Mouse (Mus musculus): ENCODE measurements at regions not wholly inside any gene's neighbourhood (a gene's known extent, or its start where the extent isn't known, plus 50 kb on each side); places are given as distances from the start of the nearest gene placed in this dataset.

DNA sequence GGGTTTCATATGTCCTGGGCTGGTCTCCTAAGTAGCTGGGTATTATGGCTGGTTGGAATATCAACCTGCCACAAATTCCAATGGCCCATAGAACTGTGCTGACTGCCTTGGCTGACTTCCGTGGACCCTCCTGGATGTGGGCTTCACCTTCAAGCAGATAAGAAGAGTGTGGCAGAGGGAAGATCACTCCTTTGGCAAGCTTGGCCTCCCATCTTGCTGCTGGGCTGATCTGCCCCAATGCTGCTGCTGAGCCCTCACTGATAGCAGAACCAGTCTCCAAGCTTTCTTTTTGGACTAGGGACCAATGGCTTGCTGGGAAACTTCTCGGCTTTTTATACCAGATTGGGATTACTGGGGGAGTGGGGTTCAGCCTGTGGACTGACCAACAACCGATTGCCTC lies 65.6 kb upstream of the Hdhd5 start:
- Histone ChIP-seq H3K27me3 (ENCODE audit: control insufficient read depth, insufficient read depth, low read length) (no peaks in the 10 kb centered on the region), H3K27ac (ENCODE audit: low read depth, low read length) (no peak overlapping the region), H3K4me1 (ENCODE audit: control insufficient read depth, insufficient read depth, low read length) (peaks cover 5% of the 10 kb centered on the region), H3K9ac (ENCODE audit: low read length) (no peak overlapping the region), H3K4me2 (ENCODE audit: low read depth) (no peak overlapping the region), H3K4me3 (ENCODE audit: low read depth, low read length) (no peak overlapping the region), H3K36me3 (ENCODE audit: control insufficient read depth, insufficient read depth, low read length) (no peaks in the 10 kb centered on the region), H3K9me3 (ENCODE audit: control insufficient read depth, low read length) (no peaks in the 10 kb centered on the region)
- ATAC-seq (ENCODE audit: insufficient read depth, low FRiP score, low TSS enrichment) (no peak), DNase-seq (ENCODE audit: low spot score) (no peak)
- WGBS = 83% methylated on average over 3 of the region's 3 CpGs

DNA sequence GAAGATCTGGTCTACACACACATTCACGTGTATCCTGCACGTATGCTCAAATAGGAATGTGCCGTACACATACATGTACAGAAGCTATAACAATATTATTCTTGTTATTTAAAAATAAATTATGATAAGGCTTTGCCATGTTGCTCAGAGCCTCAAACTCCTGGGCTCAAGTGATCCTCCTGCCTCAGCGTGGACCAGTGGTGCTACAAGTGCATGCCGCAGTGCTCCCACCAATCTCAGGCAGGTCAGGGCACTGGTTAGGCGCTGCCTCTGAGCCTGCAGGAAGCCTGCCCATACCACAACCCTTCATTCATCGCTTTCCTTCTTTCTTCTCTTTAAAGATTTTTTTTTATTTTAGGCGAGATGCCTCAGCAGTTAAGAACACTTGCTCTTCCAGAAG lies 63.3 kb upstream of the Hdhd5 start:
- no peak overlapping the region for H3K9ac ChIP-seq (ENCODE audit: low read length)
- H3K4me1 ChIP-seq (ENCODE audit: control insufficient read depth, insufficient read depth, low read length) = peaks cover 5% of the 10 kb centered on the region
- H3K27me3 ChIP-seq (ENCODE audit: control insufficient read depth, insufficient read depth, low read length) = no peaks in the 10 kb centered on the region
- H3K36me3 ChIP-seq (ENCODE audit: control insufficient read depth, insufficient read depth, low read length) = no peaks in the 10 kb centered on the region
- H3K4me3 ChIP-seq (ENCODE audit: low read depth, low read length) = no peak overlapping the region
- DNase-seq (ENCODE audit: low spot score) (no peak), ATAC-seq (ENCODE audit: insufficient read depth, low FRiP score, low TSS enrichment) (no peak)
- no peak overlapping the region for H3K4me2 ChIP-seq (ENCODE audit: low read depth)
- H3K9me3 ChIP-seq (ENCODE audit: control insufficient read depth, low read length) = no peaks in the 10 kb centered on the region
- WGBS = 90% methylated on average over 8 of the region's 8 CpGs
- no peak overlapping the region for H3K27ac ChIP-seq (ENCODE audit: low read depth, low read length)

DNA sequence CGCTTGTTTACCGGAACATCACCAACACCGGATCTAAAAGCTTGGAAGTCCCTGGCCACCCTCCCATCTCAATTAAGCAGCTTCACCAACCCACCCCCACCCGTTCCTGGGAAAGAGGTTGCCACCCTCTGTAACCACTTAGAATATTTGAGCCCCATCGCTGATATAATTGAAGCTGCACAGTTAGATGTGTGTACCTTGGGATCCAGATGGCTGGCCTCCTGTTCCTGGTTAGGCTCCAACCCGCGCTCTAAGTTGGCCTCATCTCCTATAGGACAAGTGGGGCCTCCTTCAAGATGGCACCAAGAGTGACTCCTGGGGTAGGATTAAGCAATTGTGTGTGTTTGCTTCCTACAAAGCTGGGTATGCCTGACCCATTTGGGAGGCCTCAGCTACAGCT lies 61.6 kb upstream of the Hdhd5 start:
- DNase-seq (ENCODE audit: low spot score) = no peak
- 21% methylated on average over 7 of the region's 7 CpGs for whole genome bisulfite sequencing
- peaks cover 5% of the 10 kb centered on the region for H3K4me1 ChIP-seq (ENCODE audit: control insufficient read depth, insufficient read depth, low read length)
- H3K4me2 ChIP-seq (ENCODE audit: low read depth) = no peak overlapping the region
- no peaks in the 10 kb centered on the region for H3K9me3 ChIP-seq (ENCODE audit: control insufficient read depth, low read length)
- H3K27me3 ChIP-seq (ENCODE audit: control insufficient read depth, insufficient read depth, low read length) = no peaks in the 10 kb centered on the region
- no peak for ATAC-seq (ENCODE audit: insufficient read depth, low FRiP score, low TSS enrichment)
- no peak overlapping the region for H3K9ac ChIP-seq (ENCODE audit: low read length)
- H3K4me3 ChIP-seq (ENCODE audit: low read depth, low read length) = no peak overlapping the region
- no peak overlapping the region for H3K27ac ChIP-seq (ENCODE audit: low read depth, low read length)
- no peaks in the 10 kb centered on the region for H3K36me3 ChIP-seq (ENCODE audit: control insufficient read depth, insufficient read depth, low read length)

DNA sequence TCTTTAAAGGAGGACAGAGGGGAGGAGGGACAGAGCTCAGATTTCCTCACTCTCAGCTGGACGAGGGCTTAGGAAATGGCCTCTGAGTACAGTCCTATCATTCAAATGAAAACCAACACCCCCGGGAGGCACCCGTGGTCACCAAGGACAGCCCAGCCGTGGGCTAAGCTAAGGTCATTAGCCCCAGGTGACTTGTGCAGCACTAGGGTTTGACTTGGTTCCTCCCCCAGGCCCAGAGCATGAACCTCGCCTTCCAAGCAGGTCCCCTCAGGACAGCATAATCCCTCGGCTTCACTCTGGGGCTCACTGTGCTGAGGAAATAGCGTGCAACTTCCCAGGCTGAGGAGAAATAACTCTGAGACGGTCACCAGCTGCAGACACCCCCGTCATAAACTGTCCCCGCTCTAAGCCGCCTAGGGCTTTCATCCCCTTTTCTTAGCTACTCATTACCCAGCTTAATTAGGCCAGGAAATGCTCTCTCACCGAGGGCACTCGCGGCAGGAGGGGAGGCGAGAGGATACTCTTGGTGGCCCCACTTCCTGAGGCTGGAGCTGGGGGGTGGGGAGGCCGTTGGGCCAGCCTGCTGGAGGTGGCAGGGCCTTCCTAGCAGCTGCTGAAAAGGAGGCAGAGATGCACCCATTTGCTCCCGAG lies 61.0 kb upstream of the Hdhd5 start:
- Histone ChIP-seq H3K4me2 (ENCODE audit: low read depth) (peak overlapping the region; percentile 8; the same call in 1 of the 2 replicates), H3K9ac (ENCODE audit: low read length) (no peak overlapping the region), H3K9me3 (ENCODE audit: control insufficient read depth, low read length) (no peaks in the 10 kb centered on the region), H3K36me3 (ENCODE audit: control insufficient read depth, insufficient read depth, low read length) (no peaks in the 10 kb centered on the region), H3K4me3 (ENCODE audit: low read depth, low read length) (no peak overlapping the region), H3K27ac (ENCODE audit: low read depth, low read length) (no peak overlapping the region), H3K4me1 (ENCODE audit: control insufficient read depth, insufficient read depth, low read length) (peaks cover 5% of the 10 kb centered on the region), H3K27me3 (ENCODE audit: control insufficient read depth, insufficient read depth, low read length) (no peaks in the 10 kb centered on the region)
- DNase-seq (ENCODE audit: low spot score) (peak; percentile 29), ATAC-seq (ENCODE audit: insufficient read depth, low FRiP score, low TSS enrichment) (no peak)
- WGBS = 5% methylated on average over 17 of the region's 17 CpGs

DNA sequence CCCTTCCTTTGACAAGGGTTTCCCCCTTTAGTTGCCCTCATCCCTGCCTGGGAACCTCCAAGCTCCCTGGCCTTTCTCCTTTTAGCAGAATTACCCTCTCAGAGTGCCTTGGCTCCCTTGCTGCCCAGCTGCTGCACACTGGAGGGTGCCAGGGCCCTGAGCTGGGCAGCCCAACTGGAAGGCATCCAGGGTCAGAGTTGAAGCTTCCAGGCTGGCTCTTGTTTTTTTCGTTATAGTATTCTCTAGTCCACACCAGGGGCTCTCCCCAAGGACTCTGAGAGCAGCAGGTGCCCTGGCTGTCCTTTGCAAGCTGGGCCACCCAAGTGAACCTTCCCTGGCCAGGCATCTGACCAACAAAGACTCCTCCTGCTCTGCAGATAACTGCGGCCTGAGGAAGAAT lies 59.1 kb upstream of the Hdhd5 start:
- H3K27me3 ChIP-seq (ENCODE audit: control insufficient read depth, insufficient read depth, low read length) = no peaks in the 10 kb centered on the region
- no peaks in the 10 kb centered on the region for H3K9me3 ChIP-seq (ENCODE audit: control insufficient read depth, low read length)
- ATAC-seq (ENCODE audit: insufficient read depth, low FRiP score, low TSS enrichment) = no peak
- no peaks in the 10 kb centered on the region for H3K36me3 ChIP-seq (ENCODE audit: control insufficient read depth, insufficient read depth, low read length)
- H3K27ac ChIP-seq (ENCODE audit: low read depth, low read length) = no peak overlapping the region
- H3K4me2 ChIP-seq (ENCODE audit: low read depth) = no peak overlapping the region
- H3K9ac ChIP-seq (ENCODE audit: low read length) = no peak overlapping the region
- no peak overlapping the region for H3K4me3 ChIP-seq (ENCODE audit: low read depth, low read length)
- 61% methylated on average over 2 of the region's 2 CpGs for WGBS
- H3K4me1 ChIP-seq (ENCODE audit: control insufficient read depth, insufficient read depth, low read length) = peaks cover 8% of the 10 kb centered on the region
- DNase-seq (ENCODE audit: low spot score) = no peak

DNA sequence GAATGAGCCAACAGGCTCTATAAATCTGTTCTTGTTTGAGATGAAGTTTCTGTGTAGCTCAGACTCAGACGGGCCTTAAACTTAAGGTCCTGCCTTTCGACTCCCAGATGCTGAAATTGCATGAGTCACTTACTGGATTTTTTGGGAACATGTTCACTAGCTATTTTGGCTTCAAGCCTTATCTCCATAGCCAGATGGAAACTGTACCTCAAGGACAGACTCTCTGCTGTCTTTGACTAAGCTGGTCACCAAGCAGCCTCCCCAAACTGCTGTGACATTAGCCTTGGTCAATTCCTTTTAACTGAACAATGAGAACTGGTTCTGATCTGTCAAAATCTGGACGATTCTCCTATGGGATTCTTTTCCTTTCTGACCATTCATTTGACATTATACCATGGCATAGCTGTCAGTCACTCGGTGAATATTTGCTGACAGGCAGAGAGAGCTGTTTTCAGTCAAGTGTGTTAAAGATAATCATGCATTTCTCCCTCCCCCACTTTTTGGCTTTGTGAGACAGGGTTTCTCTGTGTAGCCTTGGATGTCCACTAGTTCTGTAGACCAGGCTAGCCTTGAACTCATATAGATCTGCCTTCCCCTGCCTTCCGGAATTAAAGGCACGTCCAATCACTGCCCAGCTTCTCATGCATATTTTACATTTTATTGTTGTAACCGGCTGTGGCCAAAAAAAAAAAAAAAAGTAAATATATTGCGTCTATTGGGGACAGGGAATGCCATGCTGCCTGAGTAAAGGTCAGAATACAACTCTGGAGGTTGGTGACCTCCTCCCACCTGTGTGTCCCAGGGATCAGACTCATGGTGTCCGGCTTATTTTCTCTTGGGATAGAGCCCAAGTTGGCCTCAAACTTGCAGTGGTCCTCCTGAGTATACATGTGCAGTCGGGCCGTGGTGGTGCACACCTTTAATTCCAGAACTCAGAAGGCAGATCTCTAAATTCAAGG lies 57.9 kb upstream of the Hdhd5 start:
- H3K4me1 ChIP-seq (ENCODE audit: control insufficient read depth, insufficient read depth, low read length) = peaks cover 8% of the 10 kb centered on the region
- DNase-seq (ENCODE audit: low spot score) (no peak), ATAC-seq (ENCODE audit: insufficient read depth, low FRiP score, low TSS enrichment) (no peak)
- H3K9me3 ChIP-seq (ENCODE audit: control insufficient read depth, low read length) = no peaks in the 10 kb centered on the region
- H3K9ac ChIP-seq (ENCODE audit: low read length) = no peak overlapping the region
- H3K36me3 ChIP-seq (ENCODE audit: control insufficient read depth, insufficient read depth, low read length) = no peaks in the 10 kb centered on the region
- whole genome bisulfite sequencing = 90% methylated on average over 11 of the region's 11 CpGs
- no peak overlapping the region for H3K4me2 ChIP-seq (ENCODE audit: low read depth)
- no peak overlapping the region for H3K27ac ChIP-seq (ENCODE audit: low read depth, low read length)
- H3K27me3 ChIP-seq (ENCODE audit: control insufficient read depth, insufficient read depth, low read length) = no peaks in the 10 kb centered on the region
- H3K4me3 ChIP-seq (ENCODE audit: low read depth, low read length) = no peak overlapping the region

DNA sequence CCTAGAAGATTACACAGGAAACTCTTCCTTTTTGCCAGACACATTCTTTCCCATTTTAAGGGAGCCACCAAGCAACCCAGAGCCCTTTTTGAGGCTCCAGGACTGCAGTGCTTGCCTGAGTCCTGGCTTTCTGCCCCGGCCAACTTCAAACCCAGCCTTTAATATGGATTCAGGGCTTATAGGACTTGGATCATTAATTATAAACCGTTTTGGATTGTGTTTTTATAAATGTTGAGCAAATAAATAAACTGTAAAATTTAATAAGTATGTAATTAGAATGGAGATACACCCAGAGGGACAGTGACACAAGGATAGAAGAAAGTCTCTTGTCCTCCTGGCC lies 54.8 kb upstream of the Hdhd5 start:
- Histone ChIP-seq H3K36me3 (ENCODE audit: control insufficient read depth, insufficient read depth, low read length) (no peaks in the 10 kb centered on the region), H3K4me1 (ENCODE audit: control insufficient read depth, insufficient read depth, low read length) (peaks cover 5% of the 10 kb centered on the region), H3K9ac (ENCODE audit: low read length) (no peak overlapping the region), H3K27ac (ENCODE audit: low read depth, low read length) (0 out of 2 replicates have a peak overlapping the region, but pooled peaks have one; percentile 1), H3K9me3 (ENCODE audit: control insufficient read depth, low read length) (no peaks in the 10 kb centered on the region), H3K27me3 (ENCODE audit: control insufficient read depth, insufficient read depth, low read length) (no peaks in the 10 kb centered on the region), H3K4me2 (ENCODE audit: low read depth) (no peak overlapping the region), H3K4me3 (ENCODE audit: low read depth, low read length) (no peak overlapping the region)
- ATAC-seq (ENCODE audit: insufficient read depth, low FRiP score, low TSS enrichment) (no peak), DNase-seq (ENCODE audit: low spot score) (no peak)
- WGBS = 54% methylated on average over 2 of the region's 2 CpGs

DNA sequence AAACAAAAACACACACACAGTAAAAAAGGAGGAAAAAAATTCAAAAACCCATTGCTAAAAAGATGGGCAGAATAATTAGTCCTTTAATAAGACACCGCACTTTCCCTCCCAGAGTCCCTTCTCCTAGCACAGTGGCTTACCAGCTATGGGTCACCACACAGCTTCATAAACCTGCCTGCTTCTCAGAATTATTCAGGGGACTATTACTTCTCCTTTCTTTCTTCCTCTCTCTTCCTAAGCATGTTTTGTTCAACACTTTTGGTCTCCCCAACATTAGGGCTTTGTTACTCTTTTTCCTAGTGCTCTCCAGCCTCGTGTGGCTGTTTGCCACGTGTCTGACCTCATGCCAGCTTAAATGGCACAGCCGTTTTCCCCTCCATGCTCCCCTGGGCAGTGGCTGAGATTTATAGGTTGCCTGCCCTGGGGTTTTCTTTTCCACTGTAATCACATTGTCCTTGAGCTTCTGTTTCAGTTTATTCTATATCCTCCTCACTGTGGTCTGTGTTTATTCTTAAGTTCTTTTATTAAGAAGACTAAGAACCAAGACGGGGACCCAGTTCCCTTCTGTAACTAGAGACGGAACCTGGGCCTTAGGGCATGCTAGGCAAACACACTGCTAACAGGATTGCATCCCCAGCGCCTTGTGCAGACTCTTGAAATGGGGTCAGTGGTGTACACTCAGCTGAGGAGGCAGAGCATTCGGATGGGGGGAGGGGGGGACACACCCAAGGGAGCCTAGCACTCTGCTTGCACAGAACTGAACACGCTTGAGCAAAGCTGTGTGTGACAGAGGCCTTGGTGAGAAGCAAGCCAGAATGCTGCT lies 54.2 kb upstream of the Hdhd5 start:
- ATAC-seq (ENCODE audit: insufficient read depth, low FRiP score, low TSS enrichment) = no peak
- no peaks in the 10 kb centered on the region for H3K27me3 ChIP-seq (ENCODE audit: control insufficient read depth, insufficient read depth, low read length)
- H3K27ac ChIP-seq (ENCODE audit: low read depth, low read length) = 0 out of 2 replicates have a peak overlapping the region, but pooled peaks have one; percentile 1
- no peaks in the 10 kb centered on the region for H3K36me3 ChIP-seq (ENCODE audit: control insufficient read depth, insufficient read depth, low read length)
- peak; percentile 27 for DNase-seq (ENCODE audit: low spot score)
- no peak overlapping the region for H3K4me2 ChIP-seq (ENCODE audit: low read depth)
- peaks cover 9% of the 10 kb centered on the region for H3K4me1 ChIP-seq (ENCODE audit: control insufficient read depth, insufficient read depth, low read length)
- 32% methylated on average over 9 of the region's 9 CpGs for WGBS
- H3K9me3 ChIP-seq (ENCODE audit: control insufficient read depth, low read length) = no peaks in the 10 kb centered on the region
- H3K9ac ChIP-seq (ENCODE audit: low read length) = no peak overlapping the region
- H3K4me3 ChIP-seq (ENCODE audit: low read depth, low read length) = no peak overlapping the region
